ENCODE assay signal across 19 mouse cellular contexts in the genomic region with DNA sequence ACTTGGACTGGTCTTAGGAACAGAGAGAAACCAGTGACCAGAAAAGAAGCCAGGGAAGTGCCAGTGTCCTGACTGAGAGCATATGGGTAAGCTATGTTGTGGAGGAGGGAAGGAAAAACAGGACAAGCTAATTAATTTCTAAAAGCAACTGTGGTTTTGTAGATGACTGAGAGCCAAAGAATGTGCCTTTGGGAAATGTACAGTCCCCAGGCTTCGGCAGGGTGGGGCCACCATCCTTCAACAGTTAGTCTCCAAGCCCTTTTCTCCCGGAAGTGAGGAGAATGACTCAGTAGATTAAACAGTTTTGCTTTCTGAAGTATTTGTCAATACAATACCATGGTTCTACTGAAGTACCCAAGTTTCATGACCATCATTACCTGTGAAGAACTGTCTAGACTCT. TPM values are rescaled to one million over a fixed set of nuclear protein-coding genes. Genes with fewer than 3 reads are reported as not detected.
A peak's percentile ranks its signal among the peaks of the same experiment; 100 is the strongest.
DNase-seq lines count a peak whose midpoint lies in the region; ATAC-seq and TF ChIP-seq lines count a peak whose summit lies in the region.
"Had no signal": no experiment of that assay in that cellular context is flagged by ENCODE, and none has a peak within 500 bp of the region (broad histone marks: within the 10 kb centered on the region; RNA-seq: fewer than 3 reads in every experiment).

No protein-coding gene starts in this region.

- no peak overlapping the region for H3K4me3 ChIP-seq in embryonic facial prominence, embryonic 15.5 days (replicated peaks)
- H3K4me3 ChIP-seq in embryonic facial prominence, embryonic 10.5 days, result no peak overlapping the region
- no peak overlapping the region for H3K4me3 ChIP-seq in kidney, postnatal 0 days (replicated peaks; ENCODE audit: low read depth, low read length)
- H3K4me3 ChIP-seq in lung, postnatal 0 days (ENCODE audit: low read depth, low read length), result no peak overlapping the region
- H3K4me3 ChIP-seq in stomach, postnatal 0 days (ENCODE audit: low read depth, low read length), result no peak overlapping the region
- H3K4me3 ChIP-seq: forebrain, embryonic 15.5 days; heart, embryonic 15.5 days; hindbrain, embryonic 15.5 days; limb, embryonic 10.5 days had no signal

- no peak for DNase-seq in embryonic facial prominence, embryonic 10.5 days (ENCODE audit: low spot score)
- DNase-seq in kidney, postnatal 0 days (ENCODE audit: low spot score), result peak; percentile 66
- DNase-seq in kidney, postnatal 10 days, result no peak
- DNase-seq in lung, postnatal 0 days (ENCODE audit: low spot score), result peak; percentile 94
- DNase-seq in stomach, postnatal 0 days (ENCODE audit: low spot score), result peak; percentile 58
- no peak for DNase-seq in spleen, postnatal 4 days (ENCODE audit: low spot score in 2 of 2)
- no peak for DNase-seq in embryo, embryonic 11 days
- DNase-seq: adrenal gland, postnatal 14 days; cerebellum, postnatal 36 days; gastrocnemius, postnatal 10 days; kidney, adult 8-10 months; layer of hippocampus, postnatal 36 days; thymus, adult 2 months had no signal

- H3K27ac ChIP-seq in embryonic facial prominence, embryonic 15.5 days (replicated peaks), result 0 out of 2 replicates have a peak overlapping the region, but pooled peaks have one; percentile 29
- no peak overlapping the region for H3K27ac ChIP-seq in embryonic facial prominence, embryonic 10.5 days (replicated peaks)
- no peak overlapping the region for H3K27ac ChIP-seq in kidney, postnatal 0 days
- H3K27ac ChIP-seq in lung, postnatal 0 days (ENCODE audit: low read length), result peak overlapping the region; percentile 81
- peak overlapping the region; percentile 75 for H3K27ac ChIP-seq in stomach, postnatal 0 days (replicated peaks)
- H3K27ac ChIP-seq: forebrain, embryonic 15.5 days; heart, embryonic 15.5 days; hindbrain, embryonic 15.5 days; limb, embryonic 10.5 days; liver, embryonic 14.5 days had no signal

- TF ChIP-seq EP300 in lung, postnatal 0 days (IDR thresholded peaks at IDR 0.05), result peak; percentile 89
- TF ChIP-seq EP300 in stomach, postnatal 0 days (optimal IDR thresholded peaks at IDR 0.05), result no peak

- 48% methylated on average over 2 of the region's 2 CpGs for WGBS in embryonic facial prominence, embryonic 15.5 days
- 80% methylated on average over 2 of the region's 2 CpGs for WGBS in embryonic facial prominence, embryonic 10.5 days
- whole genome bisulfite sequencing in kidney, postnatal 0 days, result 54% methylated on average over 2 of the region's 2 CpGs
- WGBS in lung, postnatal 0 days, result 20% methylated on average over 2 of the region's 2 CpGs
- WGBS in stomach, postnatal 0 days, result 17% methylated on average over 2 of the region's 2 CpGs

- H3K27me3 ChIP-seq in embryonic facial prominence, embryonic 15.5 days, result no peaks in the 10 kb centered on the region
- H3K27me3 ChIP-seq in embryonic facial prominence, embryonic 10.5 days (replicated peaks; ENCODE audit: low read depth, poor library complexity, severe bottlenecking), result peaks cover 32% of the 10 kb centered on the region
- H3K27me3 ChIP-seq in kidney, postnatal 0 days (ENCODE audit: insufficient read depth, low read length), result no peaks in the 10 kb centered on the region
- no peaks in the 10 kb centered on the region for H3K27me3 ChIP-seq in lung, postnatal 0 days (replicated peaks; ENCODE audit: insufficient read depth, low read length)
- H3K27me3 ChIP-seq in stomach, postnatal 0 days (ENCODE audit: control insufficient read depth, insufficient read depth, low read length), result no peaks in the 10 kb centered on the region

- peaks cover 16% of the 10 kb centered on the region for H3K4me1 ChIP-seq in embryonic facial prominence, embryonic 15.5 days
- H3K4me1 ChIP-seq in embryonic facial prominence, embryonic 10.5 days, result peaks cover 19% of the 10 kb centered on the region
- H3K4me1 ChIP-seq in kidney, postnatal 0 days (replicated peaks; ENCODE audit: insufficient read depth, low read length), result no peaks in the 10 kb centered on the region; the same call in 1 of the 2 replicates
- peaks cover 28% of the 10 kb centered on the region; the same call in 1 of the 2 replicates for H3K4me1 ChIP-seq in lung, postnatal 0 days (ENCODE audit: insufficient read depth, low read depth, low read length)
- peaks cover 4% of the 10 kb centered on the region; the same call in 1 of the 2 replicates for H3K4me1 ChIP-seq in stomach, postnatal 0 days (replicated peaks; ENCODE audit: control insufficient read depth, insufficient read depth)

- no peak for TF ChIP-seq CTCF in kidney, postnatal 0 days (IDR thresholded peaks at IDR 0.05; ENCODE audit: low read depth)
- TF ChIP-seq CTCF in lung, postnatal 0 days (IDR thresholded peaks at IDR 0.05), result no peak
- no peak for TF ChIP-seq CTCF in stomach, postnatal 0 days (IDR thresholded peaks at IDR 0.05; ENCODE audit: low read depth)

- no peak overlapping the region for H3K9ac ChIP-seq in embryonic facial prominence, embryonic 15.5 days
- H3K9ac ChIP-seq in kidney, postnatal 0 days (ENCODE audit: low read depth, low read length), result no peak overlapping the region
- no peak overlapping the region for H3K9ac ChIP-seq in lung, postnatal 0 days (replicated peaks; ENCODE audit: low read depth)
- H3K9ac ChIP-seq in stomach, postnatal 0 days (ENCODE audit: low read length), result no peak overlapping the region
- H3K9ac ChIP-seq: forebrain, embryonic 15.5 days; heart, embryonic 15.5 days; hindbrain, embryonic 15.5 days; liver, embryonic 14.5 days had no signal

- no peaks in the 10 kb centered on the region for H3K36me3 ChIP-seq in embryonic facial prominence, embryonic 15.5 days
- H3K36me3 ChIP-seq in embryonic facial prominence, embryonic 10.5 days (replicated peaks), result no peaks in the 10 kb centered on the region
- no peaks in the 10 kb centered on the region for H3K36me3 ChIP-seq in kidney, postnatal 0 days (ENCODE audit: insufficient read depth, low read length)
- H3K36me3 ChIP-seq in lung, postnatal 0 days (ENCODE audit: insufficient read depth, low read length), result no peaks in the 10 kb centered on the region
- H3K36me3 ChIP-seq in stomach, postnatal 0 days (ENCODE audit: control insufficient read depth, insufficient read depth, low read length), result no peaks in the 10 kb centered on the region
- H3K36me3 ChIP-seq: forebrain, embryonic 15.5 days; heart, embryonic 15.5 days; hindbrain, embryonic 15.5 days; limb, embryonic 10.5 days had no signal

- ATAC-seq in embryonic facial prominence, embryonic 15.5 days (ENCODE audit: insufficient number of reproducible peaks, low FRiP score, low TSS enrichment, low read depth), result no peak
- ATAC-seq in kidney, postnatal 0 days (replicated peaks; ENCODE audit: low FRiP score, low read depth), result 0 out of 2 replicates have a peak, but pooled peaks have one; percentile 23
- peak; percentile 78 for ATAC-seq in lung, postnatal 0 days
- ATAC-seq in stomach, postnatal 0 days (ENCODE audit: low FRiP score, low TSS enrichment), result peak; percentile 64
- ATAC-seq: forebrain, embryonic 15.5 days had no signal

- no peaks in the 10 kb centered on the region for H3K9me3 ChIP-seq in embryonic facial prominence, embryonic 15.5 days (replicated peaks)
- H3K9me3 ChIP-seq in embryonic facial prominence, embryonic 10.5 days, result no peaks in the 10 kb centered on the region
- no peaks in the 10 kb centered on the region for H3K9me3 ChIP-seq in kidney, postnatal 0 days (replicated peaks; ENCODE audit: low read length)
- no peaks in the 10 kb centered on the region for H3K9me3 ChIP-seq in lung, postnatal 0 days (ENCODE audit: low read length)
- no peaks in the 10 kb centered on the region for H3K9me3 ChIP-seq in stomach, postnatal 0 days (ENCODE audit: control insufficient read depth, low read length)
- H3K9me3 ChIP-seq: forebrain, embryonic 15.5 days; heart, embryonic 15.5 days; hindbrain, embryonic 15.5 days; limb, embryonic 10.5 days had no signal

- H3K4me2 ChIP-seq in embryonic facial prominence, embryonic 15.5 days (replicated peaks), result no peak overlapping the region
- no peak overlapping the region for H3K4me2 ChIP-seq in kidney, postnatal 0 days (ENCODE audit: low read length)
- H3K4me2 ChIP-seq in lung, postnatal 0 days (replicated peaks; ENCODE audit: low read depth, low read length), result no peak overlapping the region; the same call in 1 of the 2 replicates
- H3K4me2 ChIP-seq in stomach, postnatal 0 days (replicated peaks; ENCODE audit: low read depth), result no peak overlapping the region
- H3K4me2 ChIP-seq: forebrain, embryonic 15.5 days; heart, embryonic 15.5 days; hindbrain, embryonic 15.5 days had no signal

RNA-seq across cellular contexts. Expression of gene Myof, which starts 5.1 kb away (rescaled TPM):
- 16.2 and 17.4 TPM in 2 replicates for polyA plus RNA-seq in embryonic facial prominence, embryonic 15.5 days (2015; fragmentation: Nextera tagmentation; extraction: Ambion mirVana)
- 2.6 and 4.0 TPM in 2 replicates for polyA plus RNA-seq in embryonic facial prominence, embryonic 10.5 days (2016; fragmentation: Nextera tagmentation; extraction: Ambion mirVana)
- polyA plus RNA-seq in kidney, postnatal 0 days (2015; fragmentation: Nextera tagmentation; extraction: Ambion mirVana), result 28.0 and 28.1 TPM in 2 replicates
- polyA plus RNA-seq in lung, postnatal 0 days (2015; fragmentation: Nextera tagmentation; extraction: Ambion mirVana), result 36.4 and 37.3 TPM in 2 replicates
- polyA plus RNA-seq in stomach, postnatal 0 days (2015; fragmentation: Nextera tagmentation; extraction: Ambion mirVana), result 14.3 and 14.6 TPM in 2 replicates

RNA-seq across cellular contexts. Expression of gene Cep55, which starts 16.5 kb away (rescaled TPM):
- 17.6 and 18.1 TPM in 2 replicates for polyA plus RNA-seq in embryonic facial prominence, embryonic 15.5 days (2015; fragmentation: Nextera tagmentation; extraction: Ambion mirVana)
- 29.6 and 38.1 TPM in 2 replicates for polyA plus RNA-seq in embryonic facial prominence, embryonic 10.5 days (2016; fragmentation: Nextera tagmentation; extraction: Ambion mirVana)
- 13.8 and 15.5 TPM in 2 replicates for polyA plus RNA-seq in kidney, postnatal 0 days (2015; fragmentation: Nextera tagmentation; extraction: Ambion mirVana)
- 1.9 and 3.2 TPM in 2 replicates for polyA plus RNA-seq in lung, postnatal 0 days (2015; fragmentation: Nextera tagmentation; extraction: Ambion mirVana)
- polyA plus RNA-seq in stomach, postnatal 0 days (2015; fragmentation: Nextera tagmentation; extraction: Ambion mirVana), result 7.0 and 8.7 TPM in 2 replicates

RNA-seq across cellular contexts. Expression of gene Ffar4, which starts 58.6 kb away (rescaled TPM):
- 0.12 and 0.32 TPM in 2 replicates for polyA plus RNA-seq in embryonic facial prominence, embryonic 15.5 days (2015; fragmentation: Nextera tagmentation; extraction: Ambion mirVana)
- 0.28 TPM in 1 of 2 replicates, not detected in the other for polyA plus RNA-seq in embryonic facial prominence, embryonic 10.5 days (2016; fragmentation: Nextera tagmentation; extraction: Ambion mirVana)
- polyA plus RNA-seq in kidney, postnatal 0 days (2015; fragmentation: Nextera tagmentation; extraction: Ambion mirVana), result 2.0 and 2.6 TPM in 2 replicates
- 7.2 and 8.9 TPM in 2 replicates for polyA plus RNA-seq in lung, postnatal 0 days (2015; fragmentation: Nextera tagmentation; extraction: Ambion mirVana)
- polyA plus RNA-seq in stomach, postnatal 0 days (2015; fragmentation: Nextera tagmentation; extraction: Ambion mirVana), result 6.8 and 7.5 TPM in 2 replicates

Comparison
In these comparisons a context has a peak if more than half of its experiments do, and no peak if none do; other contexts are left out.
1. H3K27ac ChIP-seq: peak in embryonic facial prominence, embryonic 15.5 days (single experiment), lung, postnatal 0 days (single experiment) and stomach, postnatal 0 days (single experiment); none in embryonic facial prominence, embryonic 10.5 days (single experiment) and kidney, postnatal 0 days (single experiment).
2. DNase-seq: peak in kidney, postnatal 0 days (single experiment), lung, postnatal 0 days (single experiment) and stomach, postnatal 0 days (single experiment); none in embryonic facial prominence, embryonic 10.5 days (single experiment), kidney, postnatal 10 days (single experiment), spleen, postnatal 4 days (0 of 2) and embryo, embryonic 11 days (single experiment).